ENCODE assay signal across 8 mouse cellular contexts in the genomic region with DNA sequence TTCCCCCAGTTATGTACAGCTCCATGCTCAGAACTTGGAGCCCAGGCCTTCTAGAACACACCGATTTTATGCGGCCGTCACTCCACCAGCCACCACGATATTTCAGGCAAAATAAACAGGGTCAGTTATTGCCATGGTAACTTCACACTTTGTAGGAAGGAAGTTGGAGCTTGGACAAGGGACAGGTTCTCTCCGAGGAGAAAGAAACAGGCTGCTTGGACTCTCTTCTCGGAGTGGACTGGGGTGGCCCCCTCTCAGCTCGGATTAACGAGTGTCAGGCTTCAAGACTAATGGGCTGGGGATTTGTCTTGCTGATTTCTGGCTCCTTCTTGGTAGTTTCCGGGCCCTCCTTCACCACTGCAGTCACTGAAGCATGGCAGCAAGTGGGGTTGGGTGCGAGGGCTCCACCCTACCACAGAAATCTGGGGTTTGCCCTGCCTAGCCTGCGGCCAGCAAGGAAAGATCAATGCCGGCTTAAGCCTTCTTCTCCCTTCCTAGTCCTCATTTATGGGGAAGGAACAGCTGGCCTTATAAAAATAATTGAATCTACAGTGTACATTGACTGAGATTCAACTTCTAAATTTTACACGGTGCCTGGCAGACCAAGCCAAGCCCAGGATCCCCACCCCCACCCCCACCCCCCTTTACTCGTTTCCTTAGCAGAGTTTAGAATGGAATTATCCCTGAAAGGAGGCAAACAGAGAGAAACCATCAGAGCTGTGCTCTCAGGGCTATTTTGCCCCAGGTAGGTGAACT.
"Had no signal": no experiment of that assay in that cellular context is flagged by ENCODE, and none has a peak within 500 bp of the region (broad histone marks: within the 10 kb centered on the region; RNA-seq: fewer than 3 reads in every experiment).

No protein-coding gene starts in this region.

- H3K27me3 ChIP-seq: midbrain, embryonic 13.5 days had no signal

- H3K9me3 ChIP-seq: liver, embryonic 13.5 days; midbrain, embryonic 13.5 days; stomach, embryonic 15.5 days had no signal

- H3K4me3 ChIP-seq: liver, embryonic 13.5 days; midbrain, embryonic 13.5 days; stomach, embryonic 15.5 days had no signal

- H3K4me1 ChIP-seq: liver, embryonic 13.5 days had no signal

- H3K4me2 ChIP-seq: liver, embryonic 13.5 days; midbrain, embryonic 13.5 days; stomach, embryonic 15.5 days had no signal

- H3K27ac ChIP-seq: liver, embryonic 13.5 days; midbrain, embryonic 13.5 days; stomach, embryonic 15.5 days had no signal

- ATAC-seq: liver, postnatal 0 days; midbrain, embryonic 13.5 days had no signal

- DNase-seq: kidney, adult 11 months; kidney, postnatal 10 days; liver; liver, embryonic 13.5 days; liver, postnatal 0 days; thymus, postnatal 4 days had no signal

- H3K9ac ChIP-seq: liver, embryonic 13.5 days; liver, postnatal 0 days; midbrain, embryonic 13.5 days; stomach, embryonic 15.5 days had no signal

- H3K36me3 ChIP-seq: liver, embryonic 13.5 days; midbrain, embryonic 13.5 days; stomach, embryonic 15.5 days had no signal
